Mouse (Mus musculus) megakaryocyte, embryonic 14.5 days (primary cell): Measurements from ENCODE around the gene Ror1.

Experiments used
- FLI1 ChIP-seq: IDR thresholded peaks from 2 replicates; pipeline ENCODE4 v1.6.1; 2012; ENCODE audit warnings: low read length, inconsistent platforms, mixed read lengths
- GATA1 ChIP-seq: IDR thresholded peaks from 3 replicates; pipeline ENCODE4 v1.6.1; 2012; ENCODE audit warnings: mixed read lengths, low read length, inconsistent platforms, borderline replicate concordance

DNA sequence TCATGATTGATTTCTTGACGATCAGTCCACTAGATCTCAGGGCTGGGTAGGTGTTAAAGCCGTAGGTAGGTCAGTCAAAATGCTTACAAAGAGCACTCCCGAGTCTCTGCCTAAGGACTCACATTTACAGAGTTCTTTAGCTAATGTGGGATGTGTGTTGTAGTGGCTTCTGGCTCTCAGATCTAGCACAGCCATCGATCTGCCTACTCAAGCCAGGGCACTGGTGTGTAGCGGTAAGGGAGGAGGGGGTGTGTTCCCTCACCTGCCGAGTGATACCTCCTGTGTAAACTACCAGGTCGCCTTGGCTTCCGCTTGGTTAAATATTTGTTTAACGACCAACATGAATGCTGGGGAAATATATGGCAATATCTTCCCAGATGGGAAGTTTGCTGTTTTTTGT, 12.0 kb downstream of the Ror1 start:
- no peak for TF ChIP-seq GATA1
- TF ChIP-seq FLI1 = no peak
